Mouse (Mus musculus) forebrain, embryonic 11.5 days (tissue): ENCODE measurements around the gene Vmn2r55. TPM values are rescaled to one million over a fixed set of nuclear protein-coding genes. Genes with fewer than 3 reads are reported as not detected.
"Not testable (repeated sequence)": the region's sequence is repeated elsewhere in the genome, so short reads cannot be mapped to it uniquely, and the experiment has no call there.

Experiments used
- ATAC-seq: fragments of 200-750 bp; cut with Nextera tagmentation; replicated peaks from 2 replicates; pipeline ENCODE4 v1.8.0; 2017; ENCODE audit warnings: moderate TSS enrichment; ENCODE audit not compliant: low FRiP score
- DNase-seq: peaks from one replicate; pipeline ENCODE4 v3.0.0-alpha.2; 2017; ENCODE audit warnings: low spot score
- H3K27ac ChIP-seq: fragments of 300-500 bp; sonication (generic); 2 replicates; pipeline ENCODE4 v1.5.1; 2014; ENCODE audit warnings: low read depth, low read length
- H3K27me3 ChIP-seq: fragments of 300-500 bp; sonication (generic); 2 replicates; pipeline ENCODE4 v1.6.1; 2014; ENCODE audit warnings: mild to moderate bottlenecking, low read length, mixed read lengths; ENCODE audit not compliant: control insufficient read depth, insufficient read depth
- H3K36me3 ChIP-seq: fragments of 300-500 bp; sonication (generic); 2 replicates; pipeline ENCODE4 v1.6.1; 2014; ENCODE audit warnings: mild to moderate bottlenecking, low read length, moderate library complexity, mixed read lengths; ENCODE audit not compliant: control insufficient read depth, insufficient read depth
- H3K4me1 ChIP-seq: fragments of 300-500 bp; sonication (generic); replicated peaks from 2 replicates; pipeline ENCODE4 v1.6.1; 2014; ENCODE audit warnings: low read length, mixed read lengths; ENCODE audit not compliant: control insufficient read depth, insufficient read depth
- H3K4me2 ChIP-seq: fragments of 300-500 bp; sonication (generic); 2 replicates; pipeline ENCODE4 v1.6.1; 2014; ENCODE audit warnings: low read depth, mild to moderate bottlenecking, low read length, moderate library complexity, mixed read lengths; ENCODE audit not compliant: severe bottlenecking
- H3K4me3 ChIP-seq: fragments of 300-500 bp; sonication (generic); 2 replicates; pipeline ENCODE4 v1.5.1; 2014; ENCODE audit warnings: low read depth, low read length
- H3K9ac ChIP-seq: fragments of 300-500 bp; sonication (generic); 2 replicates; pipeline ENCODE4 v1.6.1; 2014; ENCODE audit warnings: low read length
- H3K9me3 ChIP-seq: fragments of 300-500 bp; sonication (generic); 2 replicates; pipeline ENCODE4 v1.6.1; 2016; ENCODE audit warnings: low read length, mixed read lengths; ENCODE audit not compliant: control insufficient read depth
- WGBS: fragments of 180-500 bp; shearing (Covaris S2); extraction: QIAGEN DNeasy Blood & Tissue Kit; methylation state at CpG from one replicate; pipeline ENCODE4 v1.1.7; 2014; 5-methylcytosine and 5-hydroxymethylcytosine counted together
- polyA plus RNA-seq: library from polyadenylated mRNA; unstranded; fragments of >200 nt; fragmentation: Nextera tagmentation; extraction: Ambion mirVana; gene quantifications from 2 replicates; pipeline ENCODE4 v1.2.1, GENCODE M21; 2014

The Vmn2r55 gene
- not detected in 2 replicates for polyA plus RNA-seq

DNA sequence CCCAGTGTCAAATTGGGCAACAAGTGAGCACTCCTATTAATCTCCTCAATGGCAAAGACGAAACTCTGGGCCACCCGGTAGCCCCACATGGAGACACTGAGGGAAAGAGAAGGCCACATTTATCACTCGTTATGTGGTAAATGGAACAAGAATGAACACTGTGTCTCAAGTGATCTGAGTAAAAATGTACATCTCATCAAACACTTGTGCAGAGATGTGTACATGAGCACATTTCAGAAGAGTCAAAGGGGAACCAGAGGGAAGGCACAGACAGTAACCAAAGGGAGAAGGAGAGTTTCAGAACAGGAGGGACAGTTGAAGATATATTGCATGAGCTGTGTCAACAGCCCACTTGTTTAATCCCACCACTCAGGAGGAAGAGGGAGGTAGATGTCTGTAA lies at the start of gene Vmn2r55:
Gene Vmn2r55 (minus strand): TSS at position 101 of the 400 bp plus-strand sequence.
- not testable (repeated sequence) for DNase-seq, H3K27ac ChIP-seq, H3K4me2 ChIP-seq, H3K4me3 ChIP-seq, ATAC-seq, H3K27me3 ChIP-seq, H3K36me3 ChIP-seq, H3K4me1 ChIP-seq, H3K9ac ChIP-seq, H3K9me3 ChIP-seq
- WGBS = 82% methylated on average over 3 of the region's 3 CpGs

DNA sequence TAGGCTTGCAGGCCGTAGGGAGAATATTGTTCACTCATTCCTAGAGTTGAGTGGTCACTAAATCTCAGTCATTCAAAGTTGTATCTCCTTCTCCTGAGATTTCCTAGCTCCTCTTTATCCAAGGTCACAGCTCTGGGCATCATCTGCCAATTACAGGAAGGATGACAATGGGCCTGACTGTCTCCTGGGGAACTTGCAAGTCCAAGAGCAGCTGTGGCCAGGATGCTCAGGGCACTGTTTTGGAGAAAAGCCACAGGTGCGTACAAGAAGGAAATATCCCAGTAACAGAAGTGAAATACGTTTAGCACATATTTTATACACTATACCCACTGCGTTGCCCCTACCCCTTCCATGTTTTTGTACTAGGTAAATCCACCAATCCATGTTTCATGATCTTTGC lies 44.6 kb downstream of the Vmn2r55 start, which contains the start of gene Vmn2r54:
Gene Vmn2r54 (minus strand): TSS at position 101 of the 400 bp plus-strand sequence.
- H3K36me3 ChIP-seq, H3K9me3 ChIP-seq, ATAC-seq, H3K9ac ChIP-seq, H3K4me1 ChIP-seq, H3K27me3 ChIP-seq, H3K4me3 ChIP-seq, DNase-seq, H3K27ac ChIP-seq, H3K4me2 ChIP-seq: not testable (repeated sequence)
- WGBS = 80% methylated on average over 3 of the region's 4 CpGs

DNA sequence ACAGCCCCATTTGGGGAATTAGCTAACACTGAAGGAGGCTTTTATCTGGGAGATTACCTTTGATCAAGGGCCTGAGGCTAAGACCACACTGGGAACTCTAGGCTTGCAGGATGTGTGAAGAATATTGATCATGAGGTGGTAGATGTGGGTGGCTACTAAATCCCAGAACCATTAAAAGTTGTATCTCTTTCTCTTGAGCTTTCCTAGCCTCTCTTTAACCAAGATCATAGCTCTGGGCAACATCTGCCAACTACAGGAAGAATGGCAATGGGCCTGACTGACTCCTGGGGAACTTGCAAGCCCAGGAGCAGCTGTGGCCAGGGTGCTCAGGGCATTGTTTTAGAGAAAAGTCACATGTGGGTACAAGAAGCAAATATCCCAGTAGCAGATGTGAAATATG lies 76.1 kb downstream of the Vmn2r55 start, which contains the start of gene Vmn2r53:
Gene Vmn2r53 (minus strand): TSS at position 101 of the 400 bp plus-strand sequence.
- no peak within 1 kb of the TSS for H3K27ac ChIP-seq
- no peak for ATAC-seq
- peaks cover 11% of the 10 kb centered on the region; the same call in 1 of the 2 replicates for H3K9me3 ChIP-seq

More for the DNA sequence above, 76.1 kb downstream of the Vmn2r55 start, which contains the start of gene Vmn2r53:
- Histone ChIP-seq H3K4me3 (no peak within 1 kb of the TSS), H3K9ac (no peak within 1 kb of the TSS), H3K27me3 (no peaks in the 10 kb centered on the region), H3K4me1 (no peaks in the 10 kb centered on the region), H3K36me3 (no peaks in the 10 kb centered on the region), H3K4me2 (no peak within 1 kb of the TSS)
- no peak for DNase-seq

Other genes starting within 250 kb of the Vmn2r55 start
- gene Zfp606, start 206.7 kb downstream of the Vmn2r55 start, polyA plus RNA-seq = 47.1 and 49.7 TPM in 2 replicates
- gene 2900092C05Rik, start 172.5 kb downstream of the Vmn2r55 start, polyA plus RNA-seq = not detected in 2 replicates
- not detected in 2 replicates for gene Vmn2r53, start 76.2 kb downstream of the Vmn2r55 start, polyA plus RNA-seq
- gene Vmn2r54, start 44.7 kb downstream of the Vmn2r55 start, polyA plus RNA-seq = not detected in 2 replicates
- not detected in 2 replicates for gene Vmn2r56, start 50.0 kb upstream of the Vmn2r55 start, polyA plus RNA-seq
- gene Zscan18, start 118.6 kb upstream of the Vmn2r55 start, polyA plus RNA-seq = 12.3 and 13.3 TPM in 2 replicates
- 27.5 and 28.9 TPM in 2 replicates for gene Zfp329, start 133.9 kb upstream of the Vmn2r55 start, polyA plus RNA-seq
- 32.3 and 32.9 TPM in 2 replicates for gene Zfp110, start 149.8 kb upstream of the Vmn2r55 start, polyA plus RNA-seq
- gene Zfp128, start 196.2 kb upstream of the Vmn2r55 start, polyA plus RNA-seq = 5.3 and 6.2 TPM in 2 replicates
- gene Zscan22, start 212.8 kb upstream of the Vmn2r55 start, polyA plus RNA-seq = 20.2 and 23.4 TPM in 2 replicates
- gene Rps5, start 237.3 kb upstream of the Vmn2r55 start, polyA plus RNA-seq = 800 and 844 TPM in 2 replicates
- 1.3 and 1.6 TPM in 2 replicates for gene Rnf225, start 242.4 kb upstream of the Vmn2r55 start, polyA plus RNA-seq